Comparison of ENCODE assay signal across 15 mouse cellular contexts in the genomic region with DNA sequence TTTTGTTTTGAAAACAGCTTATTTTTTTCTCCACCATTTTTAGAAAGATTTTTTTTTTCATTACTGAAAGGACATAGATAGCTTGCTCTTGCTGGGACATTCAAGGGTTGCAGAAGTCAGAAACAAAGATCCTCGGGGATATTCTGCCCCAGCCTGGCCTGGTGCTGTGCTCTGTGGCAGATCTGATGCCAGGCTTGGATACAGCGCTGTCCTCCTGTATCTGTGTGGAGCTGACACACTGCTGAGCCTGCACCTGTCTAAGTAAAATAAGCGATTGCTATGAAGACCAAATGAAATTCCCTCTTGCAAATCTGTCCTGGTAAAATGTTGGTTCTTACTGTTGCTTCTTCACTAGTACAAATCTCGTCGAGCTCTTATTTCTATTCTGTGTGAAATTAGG.
"Had no signal": no experiment of that assay in that cellular context is flagged by ENCODE, and none has a peak within 500 bp of the region (broad histone marks: within the 10 kb centered on the region; RNA-seq: fewer than 3 reads in every experiment).

No protein-coding gene starts in this region.

- H3K4me3 ChIP-seq: layer of hippocampus, adult 2 months; limb, embryonic 12.5 days; liver, embryonic 13.5 days; midbrain, embryonic 10.5 days; myocyte; neural tube, embryonic 15.5 days had no signal

- H3K27ac ChIP-seq: layer of hippocampus, adult 2 months; limb, embryonic 12.5 days; liver, embryonic 13.5 days; midbrain, embryonic 10.5 days; neural tube, embryonic 15.5 days had no signal

- ATAC-seq: liver, postnatal 0 days had no signal

- H3K27me3 ChIP-seq: liver, embryonic 13.5 days; neural tube, embryonic 15.5 days had no signal

- H3K4me1 ChIP-seq: limb, embryonic 12.5 days; liver, embryonic 13.5 days; midbrain, embryonic 10.5 days; neural tube, embryonic 15.5 days had no signal

- DNase-seq: kidney, postnatal 10 days; kidney, postnatal 4 days; liver; liver, embryonic 13.5 days; liver, postnatal 0 days; midbrain, embryonic 14.5 days; right cerebral cortex, adult 18-20 months; right cerebral cortex, postnatal 25 days; thymus, adult 2 months; thymus, postnatal 25 days had no signal
